Mouse (Mus musculus) regulatory T cell (primary cell): ENCODE results near the gene Gm8890.

Source experiments
- in situ Hi-C: fragments of 300-600 bp; cut with MboI, MseI; formaldehyde crosslinking; loops from one replicate; pipeline ENCODE4 v1.15.1; 2025; ENCODE audit warnings: high pct_unique_total_duplicates

The Gm8890 gene

DNA sequence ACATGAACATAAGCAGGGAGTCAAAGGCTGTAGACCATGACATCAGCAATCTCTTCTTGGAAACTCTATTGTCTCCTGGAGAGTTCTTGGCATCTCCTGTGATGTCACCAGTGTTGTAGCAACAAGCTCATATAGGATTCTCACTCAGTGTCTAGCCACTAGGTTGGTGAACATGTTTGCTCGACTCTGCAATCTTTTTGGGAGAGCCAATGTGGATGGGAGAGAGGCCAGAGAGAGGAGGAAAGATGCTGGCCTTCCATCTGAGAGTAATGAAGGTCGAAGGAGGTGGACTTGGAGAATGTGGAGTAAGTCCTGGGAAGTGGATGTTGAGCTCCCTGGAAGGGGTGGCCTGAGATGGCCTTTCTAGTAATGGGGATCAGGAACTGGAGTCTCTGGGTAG, at the start of gene Gm8890:
TSS of gene Gm8890 (plus strand) at position 301 of the 400 bp plus-strand sequence.
- in situ Hi-C loops: loop anchor here (5.0 to 10.0 kb wide), 2 partner anchors 73 to 121 kb away; partner anchors contain the start of gene Gm5861

GRCm38 (mm10) chr5:11256221-11256620, 388 bp downstream of the Gm8890 start:
- in situ Hi-C loops: loop anchor here (5.0 to 10.0 kb wide), 2 partner anchors 74 to 121 kb away; partner anchors contain the start of gene Gm5861
